Mouse (Mus musculus): ENCODE results near the gene Bnipl. TPM values are rescaled to one million over a fixed set of nuclear protein-coding genes. Genes with fewer than 3 reads are reported as not detected.
A peak's percentile ranks its signal among the peaks of the same experiment; 100 is the strongest.

Bnipl gene
- total RNA-seq, 1 experiment from 2014 or later: 0.24 TPM

DNA sequence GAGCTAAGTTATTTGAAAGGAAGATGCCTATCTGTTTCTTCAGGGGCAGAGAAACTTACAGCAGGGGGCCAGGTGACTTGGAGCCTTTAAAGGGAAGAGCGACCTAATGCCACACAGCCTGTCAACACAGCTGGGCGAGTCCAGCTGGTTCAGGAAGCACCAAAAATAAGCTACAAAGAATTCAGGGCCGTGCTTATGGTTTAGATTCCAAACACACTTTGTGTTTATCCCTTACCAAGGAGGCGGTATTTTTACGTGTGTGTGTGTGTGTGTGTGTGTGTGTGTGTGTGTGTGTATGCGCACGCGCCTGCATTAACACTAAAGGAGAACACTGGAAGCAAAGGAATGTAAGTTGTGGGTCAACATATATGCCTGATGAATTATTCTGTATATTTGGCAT lies 29.8 kb upstream of the Bnipl start:
- DNase-seq: no peak

DNA sequence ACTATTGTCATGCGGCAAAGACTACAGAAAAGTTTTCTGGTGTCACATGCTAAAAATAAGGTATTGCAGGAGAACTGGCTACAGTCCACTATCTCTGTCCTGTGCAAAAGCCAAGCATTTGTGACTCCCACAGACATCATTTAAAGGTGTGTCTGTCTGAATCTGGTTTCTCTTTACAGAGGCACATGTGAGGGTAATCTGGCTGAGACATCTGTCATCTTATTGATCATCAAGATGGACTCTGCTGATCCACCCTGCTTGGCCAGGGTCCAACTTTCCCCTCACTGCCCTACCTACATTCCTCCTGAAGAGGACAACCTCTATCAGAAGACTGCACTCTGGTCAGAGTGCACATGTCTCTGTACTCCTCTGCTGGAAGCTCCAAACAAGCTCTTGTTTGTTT lies 26.2 kb upstream of the Bnipl start:
- DNase-seq: no peak

DNA sequence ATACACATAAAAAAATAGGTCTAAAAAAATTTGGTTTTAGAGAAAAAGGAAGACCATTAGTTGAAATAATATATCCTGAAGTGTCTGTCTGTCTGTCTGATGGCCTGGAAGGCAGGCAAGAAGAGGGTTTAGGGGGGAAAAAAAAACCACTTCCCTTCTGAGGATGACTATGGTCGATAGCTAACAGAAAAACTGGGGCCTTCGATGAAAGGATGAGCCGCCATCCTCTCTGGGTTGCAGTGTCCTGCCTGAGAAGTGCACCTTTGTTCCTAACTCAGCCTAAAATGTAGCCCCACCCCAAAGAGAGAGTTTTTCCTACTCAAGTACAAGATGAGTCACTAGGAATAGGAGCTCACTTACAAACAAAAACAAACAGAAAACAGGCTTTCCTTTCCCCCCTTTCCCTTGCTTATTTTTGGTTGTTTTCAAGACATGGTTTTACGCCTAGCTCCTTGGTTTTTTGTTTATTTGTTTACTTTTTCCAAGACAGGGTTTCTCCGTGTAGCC lies 25.5 kb upstream of the Bnipl start:
- no peak for DNase-seq

DNA sequence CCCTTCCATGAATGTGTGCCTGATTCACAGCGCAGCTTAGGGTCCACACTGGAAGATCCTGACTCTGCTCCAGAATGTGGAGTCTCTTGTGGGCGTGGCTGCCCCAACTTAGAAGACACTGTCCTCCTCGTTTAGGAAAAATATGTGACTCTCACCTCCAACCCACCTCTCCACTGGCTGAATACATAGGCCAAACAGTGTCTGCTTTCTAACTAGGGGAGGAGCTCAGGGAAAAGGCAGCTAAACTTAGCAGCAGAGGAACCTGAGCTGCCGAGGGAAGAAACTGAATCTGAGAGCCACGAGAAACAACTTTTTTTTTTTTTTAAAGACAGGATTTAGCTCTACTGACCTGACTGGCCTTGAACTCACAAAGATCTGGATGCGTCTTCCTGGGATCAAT lies 24.2 kb upstream of the Bnipl start:
- DNase-seq: no peak

DNA sequence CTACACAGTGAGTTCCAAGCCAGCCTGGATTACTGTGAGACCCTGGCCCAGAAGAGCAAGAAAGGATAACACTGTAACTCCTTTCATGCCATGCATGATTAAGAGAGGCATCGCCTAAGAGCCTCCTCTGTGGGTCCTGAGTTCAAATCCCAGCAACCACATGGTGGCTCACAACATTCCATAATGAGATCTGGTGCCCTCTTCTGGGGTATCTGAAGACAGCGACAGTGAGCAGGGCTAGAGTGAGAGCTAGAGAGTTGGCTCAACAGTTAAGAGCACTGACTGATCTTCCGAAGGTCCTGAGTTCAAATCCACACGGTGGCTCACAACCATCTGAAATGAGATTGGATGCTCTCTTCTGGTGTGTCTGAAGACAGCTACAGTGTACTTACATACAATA lies 23.5 kb upstream of the Bnipl start:
- DNase-seq: no peak

DNA sequence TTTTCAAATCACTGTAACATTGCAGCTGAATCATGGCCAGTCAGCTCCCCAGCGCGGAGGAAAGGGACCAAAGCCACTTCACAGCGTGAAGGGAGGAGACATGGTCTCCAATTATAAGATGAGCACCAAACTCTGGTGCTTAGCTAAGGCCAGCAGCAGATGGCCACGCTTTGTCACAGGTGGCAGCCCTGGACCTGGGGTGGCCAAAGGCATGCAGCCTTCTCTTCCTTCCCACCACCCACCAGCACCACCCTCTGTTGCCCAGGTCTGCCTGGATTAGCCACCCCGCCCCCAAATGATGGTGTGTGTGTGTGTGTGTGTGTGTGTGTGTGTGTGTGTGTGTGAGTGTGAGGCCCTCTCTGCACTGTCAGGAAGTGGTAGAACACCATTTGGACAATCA lies 22.5 kb upstream of the Bnipl start:
- DNase-seq: no peak

DNA sequence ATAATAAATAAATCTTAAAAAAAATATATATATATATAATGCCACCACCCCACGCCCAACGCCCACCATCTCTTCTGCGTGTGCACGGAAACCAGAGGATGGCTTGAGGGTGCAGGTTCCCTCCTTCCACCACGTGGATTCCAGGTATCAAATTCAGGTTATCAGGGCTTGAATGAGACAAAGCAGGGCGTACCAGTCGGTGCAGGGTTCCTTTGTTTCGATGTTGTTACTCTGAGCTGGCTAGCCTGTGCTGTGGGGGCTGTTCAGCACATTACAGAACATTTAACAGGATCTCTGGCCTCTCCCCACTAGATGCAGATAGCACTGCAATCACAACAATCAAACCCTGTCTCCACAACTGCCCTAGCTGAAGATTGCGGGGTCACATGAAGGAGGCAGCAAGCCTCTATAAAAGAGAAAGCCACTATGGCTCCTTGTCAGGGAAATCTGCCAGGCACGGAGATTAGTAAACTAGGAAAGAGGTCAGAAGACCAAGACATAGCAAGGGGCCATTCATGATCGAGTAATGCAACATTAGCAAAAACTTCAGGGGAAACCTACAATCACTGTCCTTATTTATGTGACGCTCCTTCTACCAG lies 19.9 kb upstream of the Bnipl start:
- DNase-seq: no peak

DNA sequence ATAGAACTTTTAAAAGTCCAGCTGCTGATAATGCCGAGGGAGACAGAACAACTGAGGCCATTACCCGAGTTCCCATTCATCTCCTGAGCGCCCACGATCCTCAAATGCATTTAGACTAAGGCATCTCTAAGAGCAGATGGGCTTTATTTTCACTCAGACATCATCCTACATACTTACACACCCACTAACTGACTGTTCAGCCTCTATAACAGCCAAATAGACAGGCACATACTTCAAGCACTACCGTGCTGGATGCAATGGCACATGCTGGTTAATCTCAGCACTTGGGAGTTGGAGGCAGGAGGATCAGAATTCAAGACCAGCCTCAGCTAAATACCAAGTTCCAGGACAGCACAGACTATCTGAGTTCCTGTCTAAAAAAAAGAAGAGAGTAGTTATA lies 18.8 kb upstream of the Bnipl start:
- DNase-seq: no peak

DNA sequence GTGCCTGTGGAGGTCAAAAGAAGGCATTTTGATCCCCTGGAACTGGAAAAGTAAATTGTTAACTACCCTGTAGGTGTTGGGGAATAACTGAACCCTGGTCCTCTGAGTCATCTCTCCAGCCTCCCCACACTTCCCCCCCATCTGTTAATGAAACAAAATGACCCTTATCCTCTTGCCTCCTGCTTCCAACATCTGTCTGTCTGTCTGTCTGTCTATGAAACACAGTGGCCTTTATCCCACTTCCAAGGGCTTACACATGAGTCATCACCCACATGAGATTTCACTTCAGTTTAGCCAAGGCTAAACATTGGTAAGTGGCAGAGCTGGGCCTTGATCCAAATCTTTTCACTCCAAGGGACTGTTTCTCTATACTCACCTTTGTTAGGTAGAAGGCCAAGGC lies 16.9 kb upstream of the Bnipl start:
- no peak for DNase-seq

DNA sequence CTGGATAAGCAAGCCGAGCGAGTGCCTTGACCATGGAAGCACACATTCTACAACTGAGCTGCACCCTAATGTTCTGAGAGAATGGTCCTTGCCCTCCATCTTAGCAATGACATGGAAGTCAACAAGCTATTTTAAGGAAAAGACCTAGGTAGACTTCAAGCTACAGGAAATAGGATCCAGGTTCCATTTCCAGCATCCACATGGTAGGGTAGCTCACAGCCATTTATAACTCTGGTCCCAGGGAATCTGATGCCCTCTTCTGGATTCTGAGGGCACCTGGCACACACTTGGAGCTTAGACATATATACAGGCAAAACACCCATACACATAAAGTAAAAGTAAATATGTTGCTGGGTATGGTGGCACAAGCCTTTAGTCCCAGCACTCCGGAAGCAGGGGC lies 15.1 kb upstream of the Bnipl start:
- DNase-seq: no peak

DNA sequence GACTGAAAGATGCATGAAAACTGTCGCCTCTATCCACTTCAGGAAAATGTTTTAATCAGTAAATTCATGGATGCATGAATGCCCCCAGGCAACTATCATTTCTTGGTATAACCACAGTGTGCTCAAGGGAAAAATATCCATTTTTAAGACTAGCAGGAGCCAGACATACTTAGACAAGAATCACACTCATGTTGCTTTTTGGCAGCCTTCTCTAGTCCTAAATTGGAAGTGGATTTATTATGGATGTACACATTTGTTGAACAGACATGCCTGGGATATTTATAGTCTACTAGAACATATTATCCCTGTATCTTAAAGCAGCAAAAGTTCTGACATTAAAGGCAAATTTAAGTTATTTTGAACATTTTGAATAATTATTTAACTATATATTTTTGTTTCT lies 13.7 kb upstream of the Bnipl start:
- DNase-seq: no peak

DNA sequence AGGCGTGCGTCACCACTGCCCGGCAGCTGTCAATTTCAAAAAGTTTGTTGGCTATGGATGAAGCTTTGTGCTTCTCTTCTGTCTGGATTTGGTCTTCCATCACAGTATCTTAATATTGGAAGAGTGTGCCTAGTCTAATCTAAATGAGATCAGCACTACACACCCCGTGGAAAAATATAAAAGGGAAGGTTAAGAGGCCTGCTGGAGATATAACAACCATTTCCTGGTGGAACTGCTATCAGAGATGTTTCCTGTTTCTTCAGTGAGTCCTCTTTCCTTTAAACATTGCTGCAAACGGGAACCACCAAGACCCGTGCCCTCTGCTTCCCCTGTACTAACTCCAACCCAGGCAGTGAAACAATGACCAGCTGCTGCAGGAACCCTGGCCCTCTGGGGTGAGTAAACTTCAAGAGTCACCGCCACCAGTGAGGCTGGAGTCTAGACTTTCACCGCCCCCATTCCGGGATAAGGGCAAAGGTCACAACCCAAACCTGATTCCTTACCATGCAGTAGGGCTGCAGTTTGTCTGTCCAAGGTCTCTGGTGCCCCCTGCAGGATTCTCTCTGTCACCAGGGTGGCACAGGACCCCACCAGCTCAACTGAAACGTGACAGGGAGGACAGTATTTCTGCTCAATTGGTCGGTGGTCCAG lies 12.2 kb upstream of the Bnipl start:
- peak; percentile 72 for DNase-seq

DNA sequence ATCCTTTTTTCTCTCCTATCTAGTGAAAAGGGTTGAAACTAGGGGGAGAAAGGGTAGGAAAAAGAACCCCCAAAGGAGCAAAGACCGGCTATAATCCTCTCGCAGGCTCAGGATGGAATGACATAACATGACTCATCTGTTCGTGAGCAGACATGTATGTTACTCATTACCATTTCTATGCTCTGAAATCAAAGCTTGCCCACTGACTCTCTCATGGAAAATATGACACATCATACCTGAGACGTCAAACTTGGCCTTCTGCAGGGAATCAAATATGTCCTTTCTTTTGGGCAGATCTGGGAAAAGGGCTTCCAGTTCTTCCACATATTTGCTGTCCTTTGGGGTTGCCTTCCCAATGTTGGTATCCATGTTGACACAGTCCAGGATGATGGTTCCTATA lies 11.0 kb upstream of the Bnipl start:
- DNase-seq: no peak

DNA sequence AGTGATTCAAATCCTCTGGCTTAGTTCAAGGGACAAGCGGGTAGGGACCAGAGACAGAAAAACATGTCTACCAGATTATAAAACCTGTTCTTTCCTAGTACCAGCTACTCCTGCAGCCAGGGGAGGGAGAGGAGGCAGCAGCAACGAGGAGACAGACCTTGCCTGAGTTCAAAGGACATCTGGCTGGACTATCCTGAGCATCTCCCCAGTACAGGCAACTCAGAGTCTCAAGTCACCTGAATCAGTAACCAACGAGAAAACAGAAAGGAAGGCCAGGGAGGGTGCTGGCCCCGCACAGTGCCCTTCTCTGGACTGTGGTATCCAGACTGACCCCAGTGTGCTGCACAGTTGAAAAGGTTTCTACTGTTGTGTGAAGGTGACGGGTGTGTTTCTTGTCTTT lies 5.9 kb upstream of the Bnipl start:
- DNase-seq: no peak

DNA sequence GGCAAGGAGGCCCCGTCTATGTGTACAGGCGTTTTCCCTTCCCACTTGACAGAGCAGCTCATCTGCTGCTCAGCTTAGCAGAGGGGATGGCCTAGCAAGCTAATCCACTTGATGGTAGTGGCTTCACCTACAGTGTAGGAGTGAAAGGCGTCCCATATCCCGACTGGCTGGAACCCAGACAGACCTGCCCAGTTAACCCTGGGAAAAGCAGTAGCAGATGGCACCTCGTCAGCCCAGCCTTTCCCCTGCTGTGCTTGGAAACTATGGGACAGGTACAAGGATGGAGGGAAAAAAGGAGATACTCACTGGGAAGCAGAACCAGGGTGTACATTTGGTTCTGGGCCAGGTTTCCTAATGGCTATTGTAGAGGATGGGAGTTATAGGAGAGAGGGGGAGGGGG lies 632 bp downstream of the Bnipl start:
- DNase-seq: no peak

DNA sequence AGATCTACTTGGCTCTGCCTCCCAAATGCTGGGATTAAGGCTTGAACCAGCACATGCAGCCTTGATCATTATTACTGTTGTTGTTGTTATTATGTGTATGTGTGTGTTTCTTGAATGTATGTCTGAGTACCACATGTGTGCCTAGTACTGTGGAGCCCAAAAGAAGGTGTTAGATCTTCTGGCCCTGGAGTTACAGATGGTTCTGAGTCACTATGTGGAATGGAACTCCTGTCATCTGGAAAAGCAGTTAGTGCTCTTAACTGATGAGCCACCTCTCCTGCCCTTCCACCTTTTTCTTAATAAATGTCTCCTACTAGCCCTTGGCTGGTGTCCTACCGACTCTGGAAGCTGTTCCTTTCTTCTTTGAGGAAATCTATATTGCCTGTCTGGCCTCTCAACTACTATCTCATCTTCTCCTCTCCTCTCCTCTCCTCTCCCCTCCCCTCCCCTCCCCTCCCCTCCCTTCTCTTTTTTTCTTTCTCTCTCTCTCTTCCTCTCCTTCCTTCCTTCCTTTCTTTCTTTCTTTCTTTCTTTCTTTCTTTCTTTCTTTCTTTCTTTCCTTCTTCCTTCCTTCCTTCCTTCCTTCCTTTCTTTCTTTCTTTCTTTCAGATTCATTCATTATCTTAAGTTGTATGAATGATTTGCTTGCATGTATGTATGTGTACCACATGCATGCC lies 3.2 kb downstream of the Bnipl start:
- no peak for DNase-seq

DNA sequence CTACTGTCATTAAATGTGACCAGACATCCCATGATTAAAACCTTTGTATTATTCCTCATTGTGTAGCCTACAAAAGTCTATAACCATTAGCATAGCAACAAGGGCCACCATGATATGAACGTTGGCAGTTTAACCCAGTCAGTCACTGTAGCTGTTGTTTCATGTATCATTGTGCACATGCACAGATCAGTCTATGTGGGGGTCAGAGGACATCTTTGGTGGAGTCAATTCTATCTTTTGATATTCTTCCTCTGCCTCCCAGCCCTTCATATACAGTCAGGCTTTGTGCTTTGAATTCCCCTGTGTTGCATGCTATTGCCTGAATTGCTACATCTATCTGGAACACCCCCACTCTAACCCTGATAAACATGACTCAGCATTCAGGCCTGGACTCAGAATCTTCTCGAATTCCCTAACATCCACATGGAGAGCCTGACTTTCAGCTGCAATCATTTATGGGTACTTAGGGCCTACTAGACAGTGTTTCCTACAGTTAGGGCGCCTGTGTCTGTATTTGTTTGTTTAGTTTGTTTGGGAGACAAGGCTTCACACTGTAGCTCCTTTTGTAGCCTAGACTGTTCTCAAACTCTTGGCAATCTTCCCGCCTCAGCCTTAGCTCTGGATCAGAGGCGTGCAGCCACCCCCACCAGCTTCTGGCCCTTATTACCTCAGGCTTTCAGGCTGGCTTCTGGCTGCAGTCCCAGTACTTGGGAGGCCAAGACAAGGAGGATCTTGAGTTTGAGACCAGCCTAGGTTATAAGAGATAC lies 4.3 kb downstream of the Bnipl start:
- DNase-seq: peak; percentile 61

DNA sequence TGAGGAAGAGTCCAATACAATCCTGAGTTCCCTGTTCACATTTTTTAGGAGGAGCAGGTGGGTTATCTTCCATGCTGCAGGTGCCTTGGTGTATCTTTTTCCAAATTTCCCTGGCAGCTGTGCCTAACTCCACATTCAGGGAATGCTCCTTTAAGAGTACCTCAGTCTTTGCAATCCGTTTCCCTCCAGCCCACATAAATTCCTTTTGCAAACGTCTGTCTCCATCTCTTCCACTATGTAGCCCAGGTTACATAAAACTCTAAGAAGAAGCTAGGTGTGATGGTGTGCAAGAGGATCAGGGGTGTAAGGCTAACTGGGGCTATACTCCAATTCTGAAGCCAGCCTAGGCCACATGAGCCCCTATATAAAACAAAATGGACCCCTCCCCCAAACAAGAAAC lies 7.9 kb downstream of the Bnipl start:
- no peak for DNase-seq

DNA sequence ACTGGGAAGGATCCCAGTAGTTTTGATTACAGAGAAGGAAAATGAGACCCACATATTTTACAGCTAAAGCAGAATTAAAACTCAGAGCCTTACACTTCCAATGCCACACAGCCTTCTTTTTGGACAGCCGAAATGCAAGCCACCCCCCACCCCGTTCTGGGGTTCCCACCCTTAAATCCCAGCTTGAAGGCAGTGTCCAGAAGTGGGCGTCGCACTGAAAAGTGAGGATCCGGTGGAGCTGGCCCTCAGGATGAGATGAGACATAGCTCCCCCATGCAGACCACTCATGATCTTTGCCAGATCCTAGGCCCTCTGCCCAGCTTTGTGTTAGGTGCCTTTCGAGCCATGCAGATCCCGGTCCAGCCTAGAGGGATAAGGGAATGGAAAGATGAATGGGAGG lies 9.5 kb downstream of the Bnipl start, which contains the start of gene Gm128:
Gene Gm128 (minus strand): TSS at position 101 of the 400 bp plus-strand sequence.
- DNase-seq: no peak

DNA sequence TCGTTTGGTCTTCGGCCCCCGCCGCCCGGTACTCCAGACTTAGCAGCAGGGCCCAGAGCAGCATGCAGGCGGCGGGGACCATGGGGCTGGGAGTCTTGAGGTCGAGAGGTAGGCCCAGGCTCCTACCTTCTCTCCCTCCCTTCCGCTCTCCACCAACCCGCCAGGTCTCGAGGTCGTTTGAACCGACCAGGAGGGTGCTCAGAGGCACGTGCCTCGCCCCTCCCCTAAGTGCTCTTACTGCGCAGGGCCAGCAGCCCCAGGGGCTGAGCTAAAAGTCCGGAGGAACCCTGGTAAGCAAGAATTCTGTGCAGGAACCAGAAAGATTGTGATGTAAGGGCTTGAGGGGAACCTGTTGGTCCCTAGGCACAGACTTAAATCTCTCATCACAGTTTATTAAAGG lies 10.1 kb downstream of the Bnipl start:
- no peak for DNase-seq

DNA sequence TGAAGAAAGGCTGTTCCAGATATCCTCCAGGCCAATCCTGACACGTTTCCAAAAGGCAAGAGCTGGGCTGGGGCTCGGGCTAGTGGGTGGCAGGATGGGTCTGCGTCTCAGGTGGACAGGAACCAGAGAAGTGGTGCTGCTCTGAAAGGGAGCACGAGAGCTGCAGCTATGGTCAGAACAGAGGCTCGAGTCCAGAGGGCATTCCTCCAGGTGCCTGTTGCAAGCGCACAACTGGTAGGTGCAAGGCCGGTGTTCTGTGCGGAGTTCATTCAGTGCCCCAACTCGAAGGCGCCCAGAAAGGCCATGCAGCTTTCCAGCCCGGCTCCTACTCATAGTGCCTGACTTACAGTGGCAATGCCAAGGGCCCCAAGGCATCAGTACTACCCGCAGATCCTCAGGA lies 11.0 kb downstream of the Bnipl start:
- no peak for DNase-seq

DNA sequence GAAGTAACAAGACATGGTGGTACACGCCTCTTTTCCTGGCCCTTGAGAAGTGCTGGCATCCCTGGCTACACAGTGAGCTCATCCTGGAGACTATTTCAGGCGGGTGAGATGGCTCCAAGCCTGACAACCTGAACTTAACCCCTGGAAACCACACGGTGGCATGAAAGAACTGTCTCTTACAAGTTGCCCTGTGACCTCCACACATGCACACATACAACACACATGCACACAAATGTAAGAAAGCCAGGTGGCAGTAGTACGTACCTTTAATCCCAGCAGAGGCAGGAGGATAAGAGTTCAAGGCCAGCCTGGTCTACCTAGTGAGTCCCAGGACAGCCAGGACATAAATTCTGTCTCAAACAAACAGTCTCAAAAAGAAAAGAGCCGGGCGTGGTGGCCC lies 12.0 kb downstream of the Bnipl start:
- no peak for DNase-seq

DNA sequence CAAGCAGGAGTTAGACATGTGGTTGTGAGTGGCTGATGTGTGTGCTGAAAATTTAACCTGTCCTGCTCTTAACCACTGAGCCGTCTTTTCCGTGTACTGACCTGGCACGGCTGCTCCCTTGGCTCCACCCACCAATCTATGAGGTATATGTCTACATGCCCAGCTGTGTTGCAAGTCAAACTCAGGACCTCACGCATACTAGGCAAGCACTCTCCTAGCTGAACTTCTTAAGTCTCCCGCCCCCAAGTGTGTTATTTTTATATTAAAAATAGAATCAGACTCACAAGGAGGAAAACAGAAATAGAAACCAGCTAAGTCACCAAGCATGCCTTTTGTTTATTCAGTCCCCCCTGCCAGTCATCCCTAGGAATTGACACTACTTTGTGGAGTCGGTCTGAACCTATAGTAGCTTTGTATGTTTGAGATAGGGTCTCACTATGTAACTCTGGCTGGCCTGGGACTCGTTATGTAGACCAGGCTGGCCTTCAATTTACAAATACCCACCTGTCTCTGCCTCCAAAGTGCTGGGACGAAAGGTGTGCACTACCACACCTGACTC lies 13.4 kb downstream of the Bnipl start:
- no peak for DNase-seq

All from adrenal gland, postnatal 25 days (tissue).